Mouse (Mus musculus) ES-Bruce4 (cell line): ENCODE data around the gene B4galt7.

ENCODE experiments used
- EP300 ChIP-seq: IDR thresholded peaks from 2 replicates; pipeline ENCODE4 v1.6.1; 2011; ENCODE audit warnings: low read depth, low read length; ENCODE audit not compliant: insufficient read depth
- POLR2A ChIP-seq: IDR thresholded peaks from one replicate; pipeline ENCODE4 v1.8.1; 2011; ENCODE audit warnings: low read length; ENCODE audit not compliant: insufficient read depth

DNA sequence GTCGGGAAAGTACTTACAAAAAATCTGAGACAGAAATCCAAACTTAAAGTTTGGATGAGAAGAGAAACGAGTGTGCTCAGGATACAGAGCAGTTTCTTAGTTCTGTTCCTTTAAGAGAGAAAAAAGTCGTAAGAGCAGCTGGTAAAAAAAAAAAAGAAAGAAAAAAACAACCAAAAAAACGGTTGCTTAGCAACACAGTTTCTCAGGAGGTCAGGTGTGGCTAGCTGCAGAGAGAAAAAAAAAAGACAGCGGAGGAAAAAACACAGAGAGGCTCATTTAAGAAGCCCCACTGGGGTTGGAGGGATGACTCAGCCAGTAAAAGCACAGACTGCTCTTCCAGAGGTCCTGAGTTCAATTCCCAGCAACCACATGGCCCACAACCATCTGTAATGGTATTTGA, 25.4 kb upstream of the B4galt7 start:
- TF ChIP-seq EP300 (no peak), POLR2A (no peak)
